Mouse (Mus musculus): Measurements from ENCODE around the gene Ripk4.
A peak's percentile ranks its signal among the peaks of the same experiment; 100 is the strongest.

DNA sequence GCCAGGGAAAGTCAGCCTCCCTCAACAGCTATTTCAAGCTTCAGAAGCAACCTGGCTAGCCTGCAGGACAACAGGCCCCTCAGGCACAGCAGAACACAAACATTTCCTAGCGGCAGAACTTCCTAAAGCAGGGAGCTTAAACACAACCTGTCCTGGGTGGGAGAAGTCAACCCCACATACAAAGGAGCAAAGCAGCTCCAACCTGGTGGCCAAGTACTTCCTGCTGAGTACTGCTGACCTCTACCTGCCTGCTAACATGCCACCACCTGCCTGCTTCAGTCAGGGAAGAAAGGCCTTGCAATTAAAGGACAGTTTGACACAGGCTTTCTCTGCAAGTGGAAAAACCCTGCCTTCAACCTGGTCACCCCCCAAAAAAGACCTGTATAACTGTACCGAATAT, 1.8 kb downstream of the Ripk4 start:
- no peak for TF ChIP-seq EP300 (IDR thresholded peaks at IDR 0.05)
- 0 out of 2 replicates have a peak, but pooled peaks have one; percentile 14 for TF ChIP-seq CTCF (IDR thresholded peaks at IDR 0.05)

Measured in lung, postnatal 0 days (tissue).